Mouse (Mus musculus): ENCODE data around the gene Popdc3. TPM values are rescaled to one million over a fixed set of nuclear protein-coding genes. Genes with fewer than 3 reads are reported as not detected.
A peak's percentile ranks its signal among the peaks of the same experiment; 100 is the strongest.

Popdc3 gene
- polyA plus RNA-seq, 1 experiment from 2014 or later = 2.8 TPM

DNA sequence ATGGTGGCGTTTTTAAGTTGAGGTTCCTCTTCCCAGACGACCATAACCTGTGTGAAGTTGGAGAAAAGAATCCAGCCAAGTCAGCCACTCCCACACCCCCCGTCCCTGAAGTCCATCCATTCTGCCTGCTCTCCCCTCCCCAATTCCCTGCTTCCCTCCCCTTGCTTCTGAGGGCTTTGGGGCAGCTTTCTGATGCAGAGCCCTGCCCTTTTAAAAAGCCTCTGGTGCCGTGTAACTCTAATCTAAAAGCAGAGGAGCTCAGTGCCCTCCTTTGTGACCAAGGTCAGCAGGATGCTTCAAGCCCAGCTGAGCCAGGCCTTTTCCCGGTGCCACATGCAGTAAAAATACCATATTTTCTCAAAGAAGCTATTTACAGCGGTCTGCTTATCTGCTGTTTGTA lies 31.1 kb upstream of the Popdc3 start:
- 16% methylated on average over 6 of the region's 6 CpGs for WGBS
- H3K9me3 ChIP-seq (ENCODE audit: control insufficient read depth, low read length) = no peaks in the 10 kb centered on the region
- peaks cover 3% of the 10 kb centered on the region for H3K36me3 ChIP-seq (ENCODE audit: control insufficient read depth, insufficient read depth, low read length)
- no peak overlapping the region for H3K4me2 ChIP-seq (ENCODE audit: low read length)
- H3K27ac ChIP-seq (ENCODE audit: low read depth, low read length) = no peak overlapping the region
- H3K27me3 ChIP-seq (replicated peaks; ENCODE audit: control insufficient read depth, insufficient read depth, low read length) = no peaks in the 10 kb centered on the region
- no peak overlapping the region for H3K4me3 ChIP-seq (ENCODE audit: low read length)
- no peak overlapping the region for H3K9ac ChIP-seq (ENCODE audit: low read depth, low read length)
- H3K4me1 ChIP-seq (ENCODE audit: control insufficient read depth, insufficient read depth, low read depth, low read length) = peaks cover 11% of the 10 kb centered on the region; the same call in 1 of the 2 replicates
- ATAC-seq = no peak

- H3K9me3 ChIP-seq (ENCODE audit: control insufficient read depth, low read length) = no peaks in the 10 kb centered on the region
- H3K9ac ChIP-seq (ENCODE audit: low read depth, low read length) = no peak overlapping the region
- ATAC-seq = no peak
- 0 out of 2 replicates have a peak overlapping the region, but pooled peaks have one; percentile 5 for H3K27ac ChIP-seq (ENCODE audit: low read depth, low read length)
- H3K4me3 ChIP-seq (ENCODE audit: low read length) = no peak overlapping the region
- H3K4me1 ChIP-seq (ENCODE audit: control insufficient read depth, insufficient read depth, low read depth, low read length) = peaks cover 11% of the 10 kb centered on the region; the same call in 1 of the 2 replicates
- H3K36me3 ChIP-seq (ENCODE audit: control insufficient read depth, insufficient read depth, low read length) = peaks cover 17% of the 10 kb centered on the region
- WGBS = 48% methylated on average over 5 of the region's 5 CpGs
- H3K27me3 ChIP-seq (replicated peaks; ENCODE audit: control insufficient read depth, insufficient read depth, low read length) = no peaks in the 10 kb centered on the region
- no peak overlapping the region for H3K4me2 ChIP-seq (ENCODE audit: low read length)
Measured at GRCm38 (mm10) chr10:45151137-45151536, 26.8 kb upstream of the Popdc3 start.

DNA sequence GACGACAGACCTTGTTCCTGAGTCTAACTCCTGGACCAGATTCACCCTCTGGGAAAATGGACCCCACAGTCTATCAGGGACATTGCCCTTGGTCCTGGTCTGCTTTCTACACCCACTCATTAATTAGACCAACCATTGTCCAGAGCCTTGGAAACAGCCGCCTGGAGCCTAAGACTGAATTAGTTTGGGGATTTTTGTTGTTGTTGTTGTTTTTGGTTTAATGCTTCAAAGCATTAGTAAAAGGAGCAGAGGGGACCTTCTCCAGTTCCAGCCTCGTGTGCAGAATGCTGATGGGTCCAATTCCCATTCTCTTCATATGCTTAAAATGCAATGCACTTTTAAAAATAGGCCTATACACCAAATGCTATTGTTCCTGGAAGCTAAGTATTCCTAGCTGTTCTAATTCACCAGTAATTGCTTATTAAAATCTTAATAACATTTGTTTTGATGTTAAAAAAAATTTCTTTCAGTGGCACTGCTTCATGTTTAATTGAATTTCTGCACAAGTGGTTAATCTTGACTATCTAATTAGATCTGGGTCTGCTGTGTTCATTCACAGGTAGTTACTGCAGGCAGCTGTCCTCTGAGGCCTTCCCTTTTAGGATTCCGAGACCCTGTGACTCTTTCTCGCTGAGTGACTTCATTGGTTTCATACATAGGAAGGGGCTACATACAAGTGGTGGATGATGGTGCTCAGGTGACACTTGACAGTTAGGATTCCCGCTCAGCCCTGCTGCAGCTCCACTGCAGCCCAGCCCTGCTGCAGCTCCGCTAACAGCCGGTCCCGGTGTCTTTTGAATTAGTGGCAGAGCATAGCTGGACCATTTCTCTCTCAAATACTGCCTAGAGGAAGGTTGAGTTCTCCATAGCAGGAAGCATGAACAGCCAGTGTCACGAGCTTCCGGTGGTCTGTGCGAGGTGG lies 25.9 kb upstream of the Popdc3 start:
- Histone ChIP-seq H3K27me3 (replicated peaks; ENCODE audit: control insufficient read depth, insufficient read depth, low read length) (no peaks in the 10 kb centered on the region), H3K9ac (ENCODE audit: low read depth, low read length) (no peak overlapping the region), H3K36me3 (ENCODE audit: control insufficient read depth, insufficient read depth, low read length) (peaks cover 17% of the 10 kb centered on the region), H3K4me3 (ENCODE audit: low read length) (no peak overlapping the region), H3K9me3 (ENCODE audit: control insufficient read depth, low read length) (no peaks in the 10 kb centered on the region), H3K4me1 (ENCODE audit: control insufficient read depth, insufficient read depth, low read depth, low read length) (peaks cover 6% of the 10 kb centered on the region; the same call in 1 of the 2 replicates), H3K27ac (ENCODE audit: low read depth, low read length) (peak overlapping the region; percentile 60), H3K4me2 (ENCODE audit: low read length) (no peak overlapping the region)
- ATAC-seq = peak; percentile 67
- WGBS = 74% methylated on average over 12 of the region's 12 CpGs

DNA sequence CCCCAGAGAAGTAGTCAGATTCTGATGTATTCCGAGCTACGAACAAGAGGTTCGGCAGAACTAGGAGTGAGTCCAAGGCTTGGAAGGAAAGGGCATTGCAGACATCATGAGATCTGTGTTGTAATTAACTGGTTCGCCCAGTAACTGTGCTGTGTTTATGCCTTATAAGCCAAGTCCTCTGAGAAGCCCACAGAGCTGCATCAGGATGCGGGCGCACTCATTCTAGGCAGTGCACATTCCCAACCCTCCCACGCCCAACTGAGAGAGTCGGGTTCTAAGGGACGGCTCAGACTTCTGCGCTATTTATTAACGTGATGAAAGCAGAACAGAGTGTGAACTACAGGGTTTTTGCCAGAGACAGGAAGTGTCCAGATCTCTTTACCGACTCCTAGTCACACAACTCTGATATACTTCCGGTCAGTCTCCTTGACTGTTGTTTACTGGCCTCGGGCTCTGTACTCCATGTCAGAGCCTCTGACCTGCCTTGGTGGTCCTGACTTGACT lies 23.3 kb upstream of the Popdc3 start:
- Histone ChIP-seq H3K4me3 (ENCODE audit: low read length) (no peak overlapping the region), H3K27ac (ENCODE audit: low read depth, low read length) (no peak overlapping the region), H3K9ac (ENCODE audit: low read depth, low read length) (no peak overlapping the region), H3K4me2 (ENCODE audit: low read length) (no peak overlapping the region), H3K4me1 (ENCODE audit: control insufficient read depth, insufficient read depth, low read depth, low read length) (peaks cover 3% of the 10 kb centered on the region; the same call in 1 of the 2 replicates), H3K36me3 (ENCODE audit: control insufficient read depth, insufficient read depth, low read length) (peaks cover 27% of the 10 kb centered on the region), H3K9me3 (ENCODE audit: control insufficient read depth, low read length) (no peaks in the 10 kb centered on the region), H3K27me3 (replicated peaks; ENCODE audit: control insufficient read depth, insufficient read depth, low read length) (no peaks in the 10 kb centered on the region)
- 96% methylated on average over 14 of the region's 14 CpGs for WGBS
- ATAC-seq = no peak

DNA sequence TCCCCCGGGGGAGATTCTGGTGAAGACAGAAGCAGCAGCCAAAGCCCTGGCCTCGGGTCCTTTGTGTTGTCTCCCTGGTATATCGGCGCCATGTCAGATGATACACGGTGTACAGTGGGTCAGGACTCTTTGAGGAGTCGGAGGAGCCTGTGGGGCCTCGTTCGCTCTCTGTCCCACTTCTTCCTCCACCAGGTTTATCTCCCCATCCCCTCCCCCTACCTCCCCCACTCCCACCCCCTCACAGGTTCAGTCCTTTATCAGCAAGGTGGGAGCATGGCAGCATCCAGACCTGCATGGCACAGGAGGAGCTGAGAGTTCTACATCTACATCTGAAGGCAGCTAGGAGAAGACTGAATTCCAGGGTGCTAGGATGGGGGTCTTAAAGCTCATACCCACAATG lies 12.0 kb upstream of the Popdc3 start:
- H3K9me3 ChIP-seq (ENCODE audit: control insufficient read depth, low read length) = no peaks in the 10 kb centered on the region
- H3K27ac ChIP-seq (ENCODE audit: low read depth, low read length) = no peak overlapping the region
- H3K9ac ChIP-seq (ENCODE audit: low read depth, low read length) = no peak overlapping the region
- H3K27me3 ChIP-seq (replicated peaks; ENCODE audit: control insufficient read depth, insufficient read depth, low read length) = no peaks in the 10 kb centered on the region
- H3K4me2 ChIP-seq (ENCODE audit: low read length) = no peak overlapping the region
- WGBS = 90% methylated on average over 8 of the region's 8 CpGs
- no peaks in the 10 kb centered on the region for H3K4me1 ChIP-seq (ENCODE audit: control insufficient read depth, insufficient read depth, low read depth, low read length)
- H3K36me3 ChIP-seq (ENCODE audit: control insufficient read depth, insufficient read depth, low read length) = peaks cover under 1% of the 10 kb centered on the region; the same call in 1 of the 2 replicates
- no peak for ATAC-seq
- no peak overlapping the region for H3K4me3 ChIP-seq (ENCODE audit: low read length)

DNA sequence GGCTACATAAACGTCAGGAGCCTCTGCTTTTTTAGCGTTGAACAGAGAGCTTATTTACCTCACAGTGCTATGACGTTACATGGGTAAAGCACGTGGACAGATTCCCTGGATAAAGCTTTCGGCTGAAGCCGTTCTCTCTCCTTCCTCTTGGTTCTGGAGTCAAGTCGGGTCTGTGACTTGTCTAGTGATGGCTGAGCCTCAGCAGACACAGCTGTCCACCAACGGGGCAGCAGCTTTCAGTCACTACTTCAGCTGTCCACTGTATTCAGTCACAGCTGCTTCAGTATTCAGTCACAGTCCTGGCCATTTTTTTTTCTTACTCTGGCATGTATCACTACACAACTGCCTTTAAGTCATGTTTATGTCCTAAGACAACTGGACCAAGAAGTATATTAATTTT lies 4.0 kb upstream of the Popdc3 start:
- no peaks in the 10 kb centered on the region for H3K36me3 ChIP-seq (ENCODE audit: control insufficient read depth, insufficient read depth, low read length)
- no peak overlapping the region for H3K9ac ChIP-seq (ENCODE audit: low read depth, low read length)
- H3K27ac ChIP-seq (ENCODE audit: low read depth, low read length) = no peak overlapping the region
- H3K27me3 ChIP-seq (replicated peaks; ENCODE audit: control insufficient read depth, insufficient read depth, low read length) = no peaks in the 10 kb centered on the region
- no peaks in the 10 kb centered on the region for H3K4me1 ChIP-seq (ENCODE audit: control insufficient read depth, insufficient read depth, low read depth, low read length)
- H3K9me3 ChIP-seq (ENCODE audit: control insufficient read depth, low read length) = no peaks in the 10 kb centered on the region
- no peak for ATAC-seq
- H3K4me3 ChIP-seq (ENCODE audit: low read length) = no peak overlapping the region
- H3K4me2 ChIP-seq (ENCODE audit: low read length) = no peak overlapping the region
- WGBS = 85% methylated on average over 8 of the region's 8 CpGs

- Histone ChIP-seq H3K27ac (ENCODE audit: low read depth, low read length) (no peak overlapping the region), H3K4me1 (ENCODE audit: control insufficient read depth, insufficient read depth, low read depth, low read length) (no peaks in the 10 kb centered on the region), H3K4me3 (ENCODE audit: low read length) (no peak overlapping the region), H3K4me2 (ENCODE audit: low read length) (no peak overlapping the region), H3K9ac (ENCODE audit: low read depth, low read length) (no peak overlapping the region), H3K36me3 (ENCODE audit: control insufficient read depth, insufficient read depth, low read length) (no peaks in the 10 kb centered on the region), H3K27me3 (replicated peaks; ENCODE audit: control insufficient read depth, insufficient read depth, low read length) (no peaks in the 10 kb centered on the region), H3K9me3 (ENCODE audit: control insufficient read depth, low read length) (no peaks in the 10 kb centered on the region)
- WGBS = 93% methylated on average over 3 of the region's 3 CpGs
- no peak for ATAC-seq
Measured at GRCm38 (mm10) chr10:45174345-45174744, 3.6 kb upstream of the Popdc3 start.

GRCm38 (mm10) chr10:45180677-45181326 lies 2.9 kb downstream of the Popdc3 start:
- no peaks in the 10 kb centered on the region for H3K9me3 ChIP-seq (ENCODE audit: control insufficient read depth, low read length)
- no peak overlapping the region for H3K4me2 ChIP-seq (ENCODE audit: low read length)
- H3K4me1 ChIP-seq (ENCODE audit: control insufficient read depth, insufficient read depth, low read depth, low read length) = no peaks in the 10 kb centered on the region
- H3K4me3 ChIP-seq (ENCODE audit: low read length) = no peak overlapping the region
- ATAC-seq = no peak
- no peak overlapping the region for H3K9ac ChIP-seq (ENCODE audit: low read depth, low read length)
- H3K27ac ChIP-seq (ENCODE audit: low read depth, low read length) = no peak overlapping the region
- WGBS = 96% methylated on average over 4 of the region's 4 CpGs
- no peaks in the 10 kb centered on the region for H3K36me3 ChIP-seq (ENCODE audit: control insufficient read depth, insufficient read depth, low read length)
- no peaks in the 10 kb centered on the region for H3K27me3 ChIP-seq (replicated peaks; ENCODE audit: control insufficient read depth, insufficient read depth, low read length)

- no peak overlapping the region for H3K4me3 ChIP-seq (ENCODE audit: low read length)
- WGBS = 87% methylated on average over 3 of the region's 3 CpGs
- H3K4me2 ChIP-seq (ENCODE audit: low read length) = no peak overlapping the region
- no peaks in the 10 kb centered on the region for H3K4me1 ChIP-seq (ENCODE audit: control insufficient read depth, insufficient read depth, low read depth, low read length)
- H3K27me3 ChIP-seq (replicated peaks; ENCODE audit: control insufficient read depth, insufficient read depth, low read length) = no peaks in the 10 kb centered on the region
- H3K27ac ChIP-seq (ENCODE audit: low read depth, low read length) = no peak overlapping the region
- no peak overlapping the region for H3K9ac ChIP-seq (ENCODE audit: low read depth, low read length)
- no peak for ATAC-seq
- no peaks in the 10 kb centered on the region for H3K36me3 ChIP-seq (ENCODE audit: control insufficient read depth, insufficient read depth, low read length)
- no peaks in the 10 kb centered on the region for H3K9me3 ChIP-seq (ENCODE audit: control insufficient read depth, low read length)
Measured at GRCm38 (mm10) chr10:45181344-45181743, 3.4 kb downstream of the Popdc3 start.

Measured in hindbrain, embryonic 16.5 days (tissue).